Mouse (Mus musculus) forebrain, embryonic 15.5 days (tissue): ENCODE measurements at regions not wholly inside any gene's neighbourhood (a gene's known extent, or its start where the extent isn't known, plus 50 kb on each side); places are given as distances from the start of the nearest gene placed in this dataset.

ENCODE experiments used
- ATAC-seq: fragments of 200-750 bp; cut with Nextera tagmentation; replicated peaks from 2 replicates; pipeline ENCODE4 v1.8.0; 2017; ENCODE audit warnings: mild to moderate bottlenecking, moderate TSS enrichment, moderate library complexity
- H3K27ac ChIP-seq: fragments of 300-500 bp; sonication (generic); replicated peaks from 2 replicates; pipeline ENCODE4 v1.5.1; 2015; ENCODE audit warnings: mild to moderate bottlenecking, inconsistent platforms
- H3K27me3 ChIP-seq: fragments of 300-500 bp; sonication (generic); 2 replicates; pipeline ENCODE4 v1.6.1; 2015; ENCODE audit warnings: inconsistent platforms
- H3K36me3 ChIP-seq: fragments of 300-500 bp; sonication (generic); 2 replicates; pipeline ENCODE4 v1.6.1; 2015; ENCODE audit warnings: mild to moderate bottlenecking, inconsistent platforms
- H3K4me1 ChIP-seq: fragments of 300-500 bp; sonication (generic); 2 replicates; pipeline ENCODE4 v1.6.1; 2015; ENCODE audit warnings: inconsistent platforms
- H3K4me2 ChIP-seq: fragments of 300-500 bp; sonication (generic); replicated peaks from 2 replicates; pipeline ENCODE4 v1.6.1; 2015; ENCODE audit warnings: mild to moderate bottlenecking, inconsistent platforms
- H3K4me3 ChIP-seq: fragments of 300-500 bp; sonication (generic); 2 replicates; pipeline ENCODE4 v1.5.1; 2015; ENCODE audit warnings: mild to moderate bottlenecking, inconsistent platforms
- H3K9ac ChIP-seq: fragments of 300-500 bp; sonication (generic); replicated peaks from 2 replicates; pipeline ENCODE4 v1.6.1; 2015; ENCODE audit warnings: mild to moderate bottlenecking, inconsistent platforms
- H3K9me3 ChIP-seq: fragments of 300-500 bp; sonication (generic); 2 replicates; pipeline ENCODE4 v1.6.1; 2016; ENCODE audit warnings: inconsistent platforms
- WGBS: fragments of 180-500 bp; shearing (Covaris S2); methylation state at CpG from one replicate; pipeline ENCODE4 v1.1.7; 2015; ENCODE audit warnings: mixed read lengths; 5-methylcytosine and 5-hydroxymethylcytosine counted together

DNA sequence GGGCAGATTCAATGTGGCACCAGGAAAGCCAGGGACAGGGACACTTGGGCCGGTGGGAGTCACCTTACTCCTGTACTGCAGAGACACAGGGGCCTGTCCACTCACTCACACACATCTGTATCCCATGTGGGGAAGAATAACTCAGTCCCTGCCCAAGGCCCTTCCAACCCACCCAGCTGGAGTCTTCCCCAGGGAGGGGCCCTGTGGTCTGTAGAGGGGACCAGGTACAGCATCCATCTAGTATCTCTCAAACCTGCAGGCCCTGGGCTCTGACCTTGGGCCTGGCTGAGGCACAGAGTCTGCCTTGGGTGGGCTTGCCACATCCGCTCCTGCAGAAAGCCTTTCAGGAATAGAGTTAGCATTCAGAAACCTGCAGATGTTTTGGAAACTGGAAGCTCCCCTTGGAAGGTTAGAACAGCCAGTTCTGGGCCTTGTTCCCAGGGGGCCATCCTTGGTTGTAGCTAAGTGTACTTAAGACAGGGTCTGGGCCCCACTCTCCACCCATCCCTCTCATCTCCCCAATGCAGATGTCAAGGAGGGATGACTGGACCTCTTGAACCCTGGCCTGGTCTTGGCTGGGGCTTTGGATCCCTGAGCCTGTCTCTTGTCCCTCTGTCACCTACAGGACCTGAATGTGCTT lies 84.7 kb upstream of the Tmem189 start:
- Histone ChIP-seq H3K4me2 (no peak overlapping the region), H3K9me3 (no peaks in the 10 kb centered on the region), H3K4me1 (peaks cover 16% of the 10 kb centered on the region), H3K9ac (no peak overlapping the region), H3K36me3 (no peaks in the 10 kb centered on the region), H3K27me3 (no peaks in the 10 kb centered on the region), H3K4me3 (no peak overlapping the region), H3K27ac (no peak overlapping the region)
- WGBS = 87% methylated on average over 2 of the region's 2 CpGs
- no peak for ATAC-seq

DNA sequence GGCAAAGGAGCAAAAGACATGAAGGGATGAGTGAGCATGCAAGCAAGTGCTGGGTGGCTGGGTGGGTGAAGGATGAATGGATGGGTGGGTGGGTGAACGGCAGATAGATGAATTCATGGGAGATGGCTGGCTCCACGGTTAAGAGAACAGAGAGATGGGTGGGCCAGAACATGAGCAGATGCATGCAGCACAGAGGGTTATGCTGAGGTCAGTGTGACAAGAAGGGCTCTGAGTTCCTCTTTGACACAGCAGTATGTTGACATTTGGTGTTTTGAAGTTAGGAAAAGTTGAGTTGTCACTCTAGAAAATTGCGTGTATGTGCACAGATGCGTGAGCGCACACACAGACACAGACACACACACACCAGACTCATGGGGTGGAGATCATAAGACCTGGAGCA lies 83.2 kb upstream of the Tmem189 start:
- Histone ChIP-seq H3K4me3 (no peak overlapping the region), H3K9ac (no peak overlapping the region), H3K9me3 (no peaks in the 10 kb centered on the region), H3K4me1 (peaks cover 14% of the 10 kb centered on the region), H3K4me2 (no peak overlapping the region), H3K27me3 (no peaks in the 10 kb centered on the region), H3K27ac (no peak overlapping the region), H3K36me3 (no peaks in the 10 kb centered on the region)
- WGBS = 96% methylated on average over 5 of the region's 5 CpGs
- no peak for ATAC-seq

DNA sequence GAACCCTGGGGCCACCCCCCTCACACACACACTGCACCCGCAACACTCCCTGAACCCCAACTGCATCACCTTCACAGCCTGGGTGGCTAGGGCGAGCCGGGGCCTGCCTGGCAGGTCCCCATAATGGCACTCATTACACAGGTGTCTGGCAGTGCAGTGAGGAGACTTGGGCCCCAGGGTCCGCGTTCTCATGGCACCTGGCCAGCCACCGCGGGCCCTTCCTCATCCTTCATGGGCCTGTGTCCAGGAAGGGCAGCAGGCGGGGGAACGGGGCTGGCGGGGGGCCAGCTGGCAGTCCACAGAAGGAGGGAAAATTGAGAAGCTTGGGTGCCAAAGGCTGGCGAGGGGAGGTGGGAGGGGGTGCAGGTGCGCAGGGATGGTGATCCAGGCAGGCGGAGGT lies 78.3 kb upstream of the Tmem189 start:
- H3K9me3 ChIP-seq = no peaks in the 10 kb centered on the region
- no peaks in the 10 kb centered on the region for H3K27me3 ChIP-seq
- peaks cover 17% of the 10 kb centered on the region for H3K4me1 ChIP-seq
- 36% methylated on average over 13 of the region's 13 CpGs for WGBS
- H3K4me2 ChIP-seq = no peak overlapping the region
- peak; percentile 39; the same call in 1 of the 2 replicates for ATAC-seq
- H3K4me3 ChIP-seq = no peak overlapping the region
- no peak overlapping the region for H3K9ac ChIP-seq
- H3K36me3 ChIP-seq = no peaks in the 10 kb centered on the region
- no peak overlapping the region for H3K27ac ChIP-seq

DNA sequence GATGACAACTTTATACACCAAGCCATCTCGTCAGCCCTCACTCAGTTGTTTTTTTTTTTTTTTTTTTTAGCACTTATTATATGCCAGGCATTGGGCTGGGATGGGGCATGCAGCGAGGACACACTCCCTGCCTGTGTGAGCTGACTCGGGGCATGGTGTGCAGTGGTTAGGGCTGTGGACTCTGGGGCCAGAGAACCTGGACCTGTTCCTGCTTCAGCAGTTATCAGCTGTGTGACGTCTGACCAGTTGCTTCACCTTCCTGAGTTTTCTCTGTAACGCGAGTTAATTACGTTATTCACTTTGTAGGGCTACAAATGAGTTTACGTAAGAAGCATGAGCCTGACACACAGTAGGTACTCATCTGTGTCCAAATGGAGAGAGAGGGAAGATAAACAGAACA lies 77.7 kb upstream of the Tmem189 start:
- ATAC-seq = no peak
- no peak overlapping the region for H3K27ac ChIP-seq
- H3K9me3 ChIP-seq = no peaks in the 10 kb centered on the region
- no peak overlapping the region for H3K4me3 ChIP-seq
- H3K4me2 ChIP-seq = no peak overlapping the region
- H3K27me3 ChIP-seq = no peaks in the 10 kb centered on the region
- no peak overlapping the region for H3K9ac ChIP-seq
- H3K36me3 ChIP-seq = no peaks in the 10 kb centered on the region
- WGBS = 80% methylated on average over 8 of the region's 8 CpGs
- peaks cover 17% of the 10 kb centered on the region for H3K4me1 ChIP-seq

DNA sequence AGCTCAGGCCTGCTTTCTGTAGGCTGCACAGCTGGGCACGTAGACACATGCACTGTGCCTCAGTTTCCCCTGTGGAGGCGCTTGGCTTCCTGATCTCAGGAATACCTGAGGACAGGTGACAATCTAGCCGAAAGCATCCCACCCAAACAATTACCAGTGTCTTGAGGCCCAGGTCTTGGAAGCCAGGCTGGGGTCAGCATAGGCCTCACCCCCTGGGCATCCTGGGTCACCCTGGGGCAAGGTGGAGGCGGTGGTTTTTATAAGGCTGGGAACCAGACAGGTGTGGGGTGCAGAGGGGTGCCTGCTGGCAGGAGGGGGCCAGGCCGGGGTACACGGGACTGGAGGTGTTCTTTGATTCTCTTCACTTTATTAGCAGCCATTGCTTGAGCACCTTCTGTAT lies 76.2 kb upstream of the Tmem189 start:
- Histone ChIP-seq H3K27ac (no peak overlapping the region), H3K27me3 (no peaks in the 10 kb centered on the region), H3K36me3 (no peaks in the 10 kb centered on the region), H3K4me1 (peaks cover 17% of the 10 kb centered on the region), H3K4me2 (no peak overlapping the region), H3K4me3 (no peak overlapping the region), H3K9ac (no peak overlapping the region), H3K9me3 (no peaks in the 10 kb centered on the region)
- WGBS = 92% methylated on average over 6 of the region's 6 CpGs
- no peak for ATAC-seq

DNA sequence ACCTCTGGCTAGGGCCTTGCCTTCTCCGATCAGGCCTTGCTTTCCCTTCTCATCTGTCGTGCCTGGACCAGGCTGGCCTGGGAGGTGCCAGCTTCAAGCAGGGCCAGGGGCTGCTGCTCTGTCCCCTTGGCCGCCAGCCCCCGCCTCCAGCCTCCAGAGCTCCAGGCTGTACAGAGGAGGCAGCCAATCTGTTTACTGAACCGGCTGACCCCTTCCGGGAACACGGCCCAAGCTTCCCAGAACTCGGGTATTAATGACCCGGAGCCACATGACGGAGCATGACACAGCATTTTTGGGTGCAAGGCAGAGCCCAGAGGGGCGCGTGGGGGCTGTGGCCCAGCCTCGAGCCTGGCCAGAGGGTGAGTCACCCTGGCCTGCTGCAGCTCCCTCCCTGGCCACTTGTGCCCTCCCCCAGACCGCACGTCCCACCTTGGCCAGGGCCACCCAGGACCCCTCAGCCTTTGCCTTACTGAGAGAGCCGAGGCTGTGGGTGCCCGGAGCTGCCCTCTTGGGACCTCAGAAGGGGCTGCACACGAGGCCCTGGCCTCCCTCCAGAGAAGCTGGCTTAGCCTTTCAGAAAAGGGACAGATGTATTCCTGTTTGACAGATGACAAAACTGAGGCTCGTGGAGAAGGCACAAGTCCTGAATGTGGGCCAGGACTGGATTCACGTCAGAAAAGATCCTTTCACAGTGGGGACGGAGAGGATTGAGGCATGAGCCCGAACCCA lies 75.6 kb upstream of the Tmem189 start:
- 0 out of 2 replicates have a peak overlapping the region, but pooled peaks have one; percentile 15 for H3K27ac ChIP-seq
- peaks cover 17% of the 10 kb centered on the region for H3K4me1 ChIP-seq
- ATAC-seq = peak; percentile 70
- 41% methylated on average over 22 of the region's 22 CpGs for WGBS
- no peaks in the 10 kb centered on the region for H3K27me3 ChIP-seq
- H3K4me3 ChIP-seq = no peak overlapping the region
- H3K9me3 ChIP-seq = no peaks in the 10 kb centered on the region
- H3K9ac ChIP-seq = no peak overlapping the region
- no peak overlapping the region for H3K4me2 ChIP-seq
- no peaks in the 10 kb centered on the region for H3K36me3 ChIP-seq

DNA sequence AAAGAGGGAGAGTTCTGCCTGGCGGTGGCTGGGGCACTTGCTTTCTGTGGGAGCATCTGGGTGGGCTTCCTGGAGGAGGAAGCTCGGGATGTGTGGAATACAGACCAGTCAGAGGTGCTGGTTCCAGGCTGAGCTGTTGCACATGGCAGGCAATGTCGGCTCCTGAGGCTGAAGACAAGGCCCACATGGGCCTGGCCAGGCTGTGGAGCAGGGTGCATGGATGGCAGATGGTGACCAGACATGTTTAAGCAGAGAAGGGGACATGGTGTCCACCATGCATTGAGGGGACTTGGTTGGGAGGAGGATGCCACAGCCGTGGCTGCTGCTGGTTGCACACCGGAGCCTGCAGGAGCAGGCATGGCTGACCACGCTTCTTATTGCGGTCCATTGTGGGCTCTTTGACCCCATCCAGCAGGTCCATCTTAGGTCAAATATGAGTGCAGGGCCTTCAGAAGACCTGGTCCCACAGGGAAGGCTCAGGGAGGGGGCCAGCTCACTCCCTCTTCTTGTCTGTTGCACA lies 74.3 kb upstream of the Tmem189 start:
- no peak overlapping the region for H3K27ac ChIP-seq
- 96% methylated on average over 7 of the region's 7 CpGs for WGBS
- no peak for ATAC-seq
- no peaks in the 10 kb centered on the region for H3K36me3 ChIP-seq
- H3K9me3 ChIP-seq = no peaks in the 10 kb centered on the region
- H3K4me1 ChIP-seq = peaks cover 17% of the 10 kb centered on the region
- no peak overlapping the region for H3K4me3 ChIP-seq
- no peak overlapping the region for H3K4me2 ChIP-seq
- no peaks in the 10 kb centered on the region for H3K27me3 ChIP-seq
- H3K9ac ChIP-seq = no peak overlapping the region

DNA sequence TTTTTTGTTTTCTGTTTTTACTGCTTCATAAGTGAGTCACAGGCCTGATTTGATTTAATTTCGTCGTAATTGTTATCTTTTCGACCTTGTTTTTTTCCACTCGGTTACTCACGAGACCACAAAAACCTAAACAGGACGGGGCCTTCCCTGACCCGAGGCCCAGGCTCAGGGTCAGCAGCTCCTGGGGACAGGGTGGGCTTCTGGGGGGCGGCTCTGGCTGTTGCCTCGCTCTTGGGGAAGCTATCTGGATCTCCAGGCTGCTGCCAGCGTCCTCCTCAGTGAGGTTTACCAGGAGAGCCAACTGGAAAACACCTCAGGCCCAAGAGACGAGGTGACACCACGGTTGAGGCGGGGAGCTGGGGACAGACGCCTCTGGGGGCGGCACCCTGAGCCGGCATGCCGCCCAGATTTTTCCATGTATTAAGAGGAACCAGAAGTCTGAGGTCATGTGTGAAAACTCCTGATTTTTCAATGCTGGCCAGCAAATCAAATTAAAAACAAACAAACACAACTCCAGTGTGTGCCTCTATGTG lies 71.8 kb upstream of the Tmem189 start:
- H3K9me3 ChIP-seq = no peaks in the 10 kb centered on the region
- no peak overlapping the region for H3K4me2 ChIP-seq
- no peaks in the 10 kb centered on the region for H3K27me3 ChIP-seq
- H3K36me3 ChIP-seq = no peaks in the 10 kb centered on the region
- no peak overlapping the region for H3K4me3 ChIP-seq
- peaks cover 10% of the 10 kb centered on the region for H3K4me1 ChIP-seq
- no peak overlapping the region for H3K27ac ChIP-seq
- no peak for ATAC-seq
- WGBS = 75% methylated on average over 17 of the region's 17 CpGs
- H3K9ac ChIP-seq = no peak overlapping the region

DNA sequence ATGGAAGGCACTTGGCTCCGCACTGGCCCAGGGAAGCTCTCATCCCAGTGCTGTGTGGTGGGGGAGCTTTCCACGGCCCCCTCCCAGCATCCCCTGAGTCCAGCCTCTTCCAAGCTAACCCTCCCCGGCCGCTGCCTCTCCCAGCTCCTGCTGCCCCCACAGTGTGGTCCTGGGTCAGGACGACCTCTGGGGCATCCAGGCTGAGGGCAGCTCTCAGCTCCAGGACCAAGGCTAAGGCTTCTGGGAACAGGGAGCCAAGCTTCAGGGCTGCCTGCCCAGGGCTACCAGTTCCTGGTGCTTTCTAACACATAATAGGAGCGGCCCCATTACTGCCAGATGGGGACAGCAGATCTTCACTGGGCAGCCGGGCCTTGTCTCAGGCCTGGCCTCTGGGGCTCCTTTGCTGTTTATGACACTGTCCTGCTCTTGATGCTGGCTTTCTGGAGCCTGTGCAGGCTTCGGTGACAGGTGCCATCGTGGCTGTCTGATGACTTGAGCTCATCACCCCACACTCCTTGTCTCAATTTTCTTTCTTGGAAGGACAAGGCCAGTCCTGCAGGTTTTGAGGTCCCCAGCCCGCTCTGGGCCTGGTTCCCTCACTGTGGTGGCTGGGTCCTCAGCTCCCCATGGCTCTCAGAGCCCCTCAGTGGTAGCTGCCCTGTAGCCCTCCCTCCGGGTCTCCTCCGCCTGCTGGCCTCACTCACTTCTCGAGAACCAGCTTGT lies 71.2 kb upstream of the Tmem189 start:
- no peak overlapping the region for H3K4me3 ChIP-seq
- WGBS = 79% methylated on average over 13 of the region's 13 CpGs

DNA sequence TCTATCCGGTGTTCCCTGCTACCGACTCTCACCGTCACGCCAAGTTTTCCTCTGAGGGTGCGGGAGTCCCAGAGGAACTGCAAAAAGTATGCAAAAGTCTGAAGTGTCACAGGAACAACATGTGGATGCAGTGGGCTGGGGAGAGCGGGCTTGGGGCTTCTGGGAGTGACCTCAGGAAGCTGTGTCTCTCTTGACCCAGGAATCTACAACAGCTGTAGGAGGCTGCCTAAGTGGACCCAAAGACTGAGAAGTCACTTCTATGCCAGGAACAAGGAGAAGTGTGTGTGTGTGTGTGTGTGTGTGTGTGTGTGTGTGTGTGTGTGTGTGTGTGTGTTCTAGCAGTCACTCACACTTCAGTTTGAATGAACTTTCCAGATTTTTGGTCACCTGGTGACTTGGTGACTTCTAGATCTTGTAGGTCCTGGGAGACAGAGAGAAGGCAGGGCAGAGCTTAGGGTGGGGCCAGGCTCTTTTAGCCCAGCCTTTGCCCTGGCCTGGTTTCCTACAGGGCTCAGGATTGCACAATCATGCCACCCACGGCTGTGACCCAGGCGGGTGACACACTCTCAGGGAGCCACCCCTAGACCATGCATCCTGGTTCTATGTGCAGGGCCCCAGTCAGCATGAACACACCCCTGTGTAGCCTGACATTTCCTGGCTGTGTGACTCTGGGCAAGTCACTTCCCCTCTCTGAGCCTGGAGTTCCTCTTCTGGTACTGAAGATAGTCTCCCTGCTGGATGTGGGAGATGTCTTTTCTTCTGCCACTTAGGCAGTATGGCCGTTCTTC lies 70.2 kb upstream of the Tmem189 start:
- WGBS = 92% methylated on average over 9 of the region's 9 CpGs
- Histone ChIP-seq H3K4me1 (peaks cover under 1% of the 10 kb centered on the region), H3K9ac (no peak overlapping the region), H3K36me3 (no peaks in the 10 kb centered on the region), H3K27ac (no peak overlapping the region), H3K4me2 (no peak overlapping the region), H3K4me3 (no peak overlapping the region), H3K9me3 (no peaks in the 10 kb centered on the region), H3K27me3 (no peaks in the 10 kb centered on the region)
- no peak for ATAC-seq

More for the DNA sequence above, 71.2 kb upstream of the Tmem189 start:
- H3K27ac ChIP-seq = no peak overlapping the region
- H3K4me2 ChIP-seq = no peak overlapping the region
- H3K27me3 ChIP-seq = no peaks in the 10 kb centered on the region
- H3K4me1 ChIP-seq = peaks cover 10% of the 10 kb centered on the region
- H3K36me3 ChIP-seq = no peaks in the 10 kb centered on the region
- no peaks in the 10 kb centered on the region for H3K9me3 ChIP-seq
- no peak for ATAC-seq
- no peak overlapping the region for H3K9ac ChIP-seq

DNA sequence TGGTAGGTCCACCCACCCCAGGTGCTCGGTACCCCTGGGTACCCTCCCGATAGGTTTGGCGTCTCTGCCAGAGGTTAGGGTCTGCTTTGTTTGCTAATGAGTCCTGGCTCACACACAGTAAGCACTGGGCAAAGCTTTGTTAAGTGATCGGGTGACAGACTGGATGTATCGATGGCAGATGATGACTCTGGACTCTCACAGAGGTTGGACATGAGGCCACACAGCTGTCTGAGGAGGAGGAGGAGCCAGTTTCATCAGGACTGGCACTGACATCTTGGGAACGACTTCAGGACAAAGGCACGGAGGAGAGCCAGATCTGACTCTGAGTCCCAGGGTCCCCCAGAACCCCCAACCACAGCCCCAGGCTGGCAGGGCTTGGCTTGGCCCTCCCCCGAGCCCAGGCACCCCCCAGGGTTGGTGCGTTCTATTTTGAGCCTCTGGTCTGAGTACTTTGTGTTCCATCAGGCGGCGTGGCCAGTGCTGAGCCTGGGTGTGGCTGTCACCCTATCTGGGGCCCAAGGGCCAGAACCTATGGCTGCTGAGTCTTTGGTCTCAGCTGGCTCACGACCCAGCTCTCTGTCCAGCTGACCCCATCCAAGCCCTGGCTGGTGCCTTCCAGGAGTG lies 67.6 kb upstream of the Tmem189 start:
- no peak overlapping the region for H3K4me3 ChIP-seq
- no peak overlapping the region for H3K4me2 ChIP-seq
- H3K4me1 ChIP-seq = no peaks in the 10 kb centered on the region
- WGBS = 57% methylated on average over 12 of the region's 12 CpGs
- H3K36me3 ChIP-seq = no peaks in the 10 kb centered on the region
- no peak for ATAC-seq
- H3K27ac ChIP-seq = no peak overlapping the region
- no peaks in the 10 kb centered on the region for H3K27me3 ChIP-seq
- no peaks in the 10 kb centered on the region for H3K9me3 ChIP-seq
- no peak overlapping the region for H3K9ac ChIP-seq
